In the genomic region with DNA sequence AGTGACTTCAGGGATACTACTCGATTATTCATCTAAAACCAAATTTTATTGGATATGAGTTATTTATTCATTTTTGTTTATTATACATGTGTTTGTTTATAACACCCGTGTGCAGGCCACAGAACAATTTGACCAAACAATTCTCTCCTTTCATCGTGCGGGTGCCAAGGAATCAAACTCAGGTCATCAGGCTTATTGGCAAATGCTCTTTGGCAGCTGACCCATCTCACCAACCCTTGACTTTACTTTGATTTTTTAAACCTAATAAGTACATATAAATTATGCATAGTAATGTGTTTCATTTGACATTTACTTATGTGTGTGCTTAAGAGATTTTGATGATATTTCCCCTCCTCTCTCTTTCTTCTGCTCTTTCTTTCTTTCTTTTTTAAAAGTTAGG, we compare ENCODE assay signal across 28 mouse cellular contexts.
"Had no signal": no experiment of that assay in that cellular context is flagged by ENCODE, and none has a peak within 500 bp of the region (broad histone marks: within the 10 kb centered on the region; RNA-seq: fewer than 3 reads in every experiment).

No protein-coding gene starts in this region.

- H3K9ac ChIP-seq: embryonic facial prominence, embryonic 12.5 days; embryonic facial prominence, embryonic 13.5 days; embryonic facial prominence, embryonic 15.5 days; forebrain, embryonic 12.5 days; forebrain, embryonic 13.5 days; forebrain, embryonic 15.5 days; forebrain, postnatal 0 days had no signal

- H3K4me1 ChIP-seq: embryonic facial prominence, embryonic 10.5 days; embryonic facial prominence, embryonic 12.5 days; embryonic facial prominence, embryonic 13.5 days; embryonic facial prominence, embryonic 15.5 days; forebrain, embryonic 10.5 days; forebrain, embryonic 12.5 days; forebrain, embryonic 13.5 days; forebrain, embryonic 15.5 days had no signal

- H3K27me3 ChIP-seq: embryonic facial prominence, embryonic 12.5 days; embryonic facial prominence, embryonic 13.5 days; embryonic facial prominence, embryonic 15.5 days; forebrain, embryonic 12.5 days; forebrain, embryonic 13.5 days; forebrain, embryonic 15.5 days had no signal

- H3K27ac ChIP-seq: embryonic facial prominence, embryonic 10.5 days; embryonic facial prominence, embryonic 12.5 days; embryonic facial prominence, embryonic 13.5 days; embryonic facial prominence, embryonic 15.5 days; forebrain, embryonic 10.5 days; forebrain, embryonic 12.5 days; forebrain, embryonic 13.5 days; forebrain, embryonic 15.5 days; gastrocnemius, adult 2 months; heart, adult 2 months had no signal

- H3K9me3 ChIP-seq: embryonic facial prominence, embryonic 10.5 days; embryonic facial prominence, embryonic 12.5 days; embryonic facial prominence, embryonic 13.5 days; embryonic facial prominence, embryonic 15.5 days; forebrain, embryonic 10.5 days; forebrain, embryonic 12.5 days; forebrain, embryonic 13.5 days; forebrain, embryonic 15.5 days had no signal

- ATAC-seq: forebrain, embryonic 13.5 days; forebrain, embryonic 14.5 days; forebrain, embryonic 15.5 days; forebrain, embryonic 16.5 days; forebrain, postnatal 0 days had no signal

- H3K4me3 ChIP-seq: embryonic facial prominence, embryonic 10.5 days; embryonic facial prominence, embryonic 12.5 days; embryonic facial prominence, embryonic 13.5 days; embryonic facial prominence, embryonic 15.5 days; erythroblast, embryonic 14.5 days; forebrain, embryonic 10.5 days; forebrain, embryonic 12.5 days; forebrain, embryonic 13.5 days; forebrain, embryonic 15.5 days; gastrocnemius, adult 2 months; heart, adult 2 months had no signal

- H3K4me2 ChIP-seq: embryonic facial prominence, embryonic 12.5 days; embryonic facial prominence, embryonic 13.5 days; embryonic facial prominence, embryonic 15.5 days; forebrain, embryonic 12.5 days; forebrain, embryonic 13.5 days; forebrain, embryonic 15.5 days had no signal

- H3K36me3 ChIP-seq: embryonic facial prominence, embryonic 10.5 days; embryonic facial prominence, embryonic 12.5 days; embryonic facial prominence, embryonic 13.5 days; embryonic facial prominence, embryonic 15.5 days; forebrain, embryonic 10.5 days; forebrain, embryonic 12.5 days; forebrain, embryonic 15.5 days had no signal

- DNase-seq: cerebellum, adult 2 months; cerebellum, adult 8-10 months; cerebellum, adult 9-10 months; cerebellum, adult 9-11 months; cerebellum, postnatal 10 days; cerebellum, postnatal 14 days; cerebellum, postnatal 25 days; cerebellum, postnatal 36 days; embryo, embryonic 11 days; forebrain, postnatal 0 days; gastrocnemius, adult 2 months; gastrocnemius, postnatal 10 days; gastrocnemius, postnatal 14 days; gastrocnemius, postnatal 25 days; gastrocnemius, postnatal 36 days; heart, adult 18-20 months; heart, adult 2 months had no signal
